Mouse (Mus musculus) cortical plate, adult 2 months (tissue): ENCODE measurements around the gene Nelfb.

Experiments used
- CTCF ChIP-seq: fragments of 200-500 bp; IDR thresholded peaks from 2 replicates; pipeline ENCODE4 v1.5.1; 2011; ENCODE audit warnings: mild to moderate bottlenecking, control low read depth, low read length; ENCODE audit not compliant: insufficient read depth; ENCODE audit errors: extremely low read depth
- POLR2A ChIP-seq: fragments of 200-500 bp; IDR thresholded peaks from 2 replicates; pipeline ENCODE4 v1.6.1; 2011; ENCODE audit warnings: mild to moderate bottlenecking, low read length, control low read depth; ENCODE audit not compliant: insufficient read depth; ENCODE audit errors: extremely low read depth

- no peak for TF ChIP-seq POLR2A
- no peak for TF ChIP-seq CTCF
These were observed 2.1 kb upstream of the Nelfb start for GRCm38 (mm10) chr2:25213266-25213865.
